Mouse (Mus musculus): ENCODE data around the gene Nckap5. TPM values are rescaled to one million over a fixed set of nuclear protein-coding genes. Genes with fewer than 3 reads are reported as not detected.

Nckap5 gene
- polyA plus RNA-seq, 1 experiment from 2014 or later = 2.7 TPM

DNA sequence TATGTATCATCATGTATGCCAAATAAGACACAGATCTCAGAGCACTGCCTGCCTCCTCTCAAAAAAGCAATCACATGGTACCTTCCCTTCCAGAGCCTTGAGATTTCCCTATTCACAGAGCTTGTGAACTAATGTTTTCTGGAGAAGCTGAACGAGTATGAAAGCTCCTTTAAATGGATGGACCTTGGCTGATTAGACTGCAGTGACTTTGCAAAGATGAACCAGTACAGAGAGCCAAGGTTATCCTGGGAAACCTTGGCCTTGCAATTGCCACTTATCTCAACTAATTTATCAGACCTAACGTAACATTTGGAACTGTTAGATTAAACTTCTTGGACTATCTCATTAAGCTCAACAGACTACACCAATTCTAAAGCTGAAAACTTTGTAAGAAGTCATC lies 296.6 kb downstream of the Nckap5 start:
- Histone ChIP-seq H3K36me3 (ENCODE audit: control insufficient read depth, insufficient read depth, low read length) (no peaks in the 10 kb centered on the region), H3K27me3 (ENCODE audit: control insufficient read depth, insufficient read depth, low read length) (no peaks in the 10 kb centered on the region), H3K9ac (ENCODE audit: low read length) (no peak overlapping the region), H3K9me3 (ENCODE audit: control insufficient read depth, low read length) (no peaks in the 10 kb centered on the region), H3K27ac (replicated peaks; ENCODE audit: low read depth, low read length) (no peak overlapping the region), H3K4me1 (ENCODE audit: control insufficient read depth, insufficient read depth, low read length) (no peaks in the 10 kb centered on the region), H3K4me2 (ENCODE audit: low read depth, severe bottlenecking) (no peak overlapping the region), H3K4me3 (ENCODE audit: low read depth, low read length) (no peak overlapping the region)
- WGBS = 73% methylated on average over 2 of the region's 2 CpGs
- no peak for ATAC-seq (ENCODE audit: insufficient number of reproducible peaks, low FRiP score, low TSS enrichment, low read depth)
- DNase-seq (ENCODE audit: low spot score) = no peak

DNA sequence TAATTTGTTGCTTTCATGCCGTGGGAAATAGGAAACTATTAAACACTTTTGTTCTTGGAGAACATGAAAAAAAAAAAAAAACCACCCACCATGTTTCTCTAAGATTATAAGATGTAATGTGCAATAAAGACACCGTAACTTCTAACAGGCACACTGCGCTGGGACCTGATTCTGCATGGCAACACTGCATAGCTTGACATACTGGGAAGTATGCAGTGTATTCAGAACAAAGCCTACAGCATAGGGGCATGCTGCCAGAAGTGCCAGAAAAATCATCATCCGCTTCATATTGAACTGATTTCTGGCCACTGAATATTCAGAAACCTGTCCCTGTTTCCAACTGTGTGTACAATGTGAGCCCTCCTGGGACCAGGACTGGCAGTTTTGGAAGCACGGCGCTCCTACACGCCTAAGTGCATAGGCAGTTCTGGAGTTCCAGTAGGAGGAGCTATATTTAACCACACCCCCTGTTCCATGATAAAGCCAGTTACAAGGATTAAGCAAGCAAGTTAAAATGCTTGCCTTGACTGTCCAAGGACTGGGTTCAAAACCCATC lies 302.5 kb downstream of the Nckap5 start:
- no peaks in the 10 kb centered on the region for H3K36me3 ChIP-seq (ENCODE audit: control insufficient read depth, insufficient read depth, low read length)
- H3K4me1 ChIP-seq (ENCODE audit: control insufficient read depth, insufficient read depth, low read length) = no peaks in the 10 kb centered on the region
- 92% methylated on average over 7 of the region's 7 CpGs for WGBS
- H3K9ac ChIP-seq (ENCODE audit: low read length) = no peak overlapping the region
- no peak for ATAC-seq (ENCODE audit: insufficient number of reproducible peaks, low FRiP score, low TSS enrichment, low read depth)
- no peak overlapping the region for H3K27ac ChIP-seq (replicated peaks; ENCODE audit: low read depth, low read length)
- no peak overlapping the region for H3K4me3 ChIP-seq (ENCODE audit: low read depth, low read length)
- no peaks in the 10 kb centered on the region for H3K27me3 ChIP-seq (ENCODE audit: control insufficient read depth, insufficient read depth, low read length)
- no peak overlapping the region for H3K4me2 ChIP-seq (ENCODE audit: low read depth, severe bottlenecking)
- no peak for DNase-seq (ENCODE audit: low spot score)
- H3K9me3 ChIP-seq (ENCODE audit: control insufficient read depth, low read length) = no peaks in the 10 kb centered on the region

- H3K4me2 ChIP-seq (ENCODE audit: low read depth, severe bottlenecking) = no peak overlapping the region
- no peak overlapping the region for H3K4me3 ChIP-seq (ENCODE audit: low read depth, low read length)
- ATAC-seq (ENCODE audit: insufficient number of reproducible peaks, low FRiP score, low TSS enrichment, low read depth) (no peak), DNase-seq (ENCODE audit: low spot score) (no peak)
- H3K27me3 ChIP-seq (ENCODE audit: control insufficient read depth, insufficient read depth, low read length) = no peaks in the 10 kb centered on the region
- H3K4me1 ChIP-seq (ENCODE audit: control insufficient read depth, insufficient read depth, low read length) = no peaks in the 10 kb centered on the region
- no peak overlapping the region for H3K9ac ChIP-seq (ENCODE audit: low read length)
- no peak overlapping the region for H3K27ac ChIP-seq (replicated peaks; ENCODE audit: low read depth, low read length)
- WGBS = 71% methylated on average over 3 of the region's 3 CpGs
- H3K9me3 ChIP-seq (ENCODE audit: control insufficient read depth, low read length) = no peaks in the 10 kb centered on the region
- no peaks in the 10 kb centered on the region for H3K36me3 ChIP-seq (ENCODE audit: control insufficient read depth, insufficient read depth, low read length)
These were observed 312.5 kb downstream of the Nckap5 start for GRCm38 (mm10) chr1:126518067-126518466.

DNA sequence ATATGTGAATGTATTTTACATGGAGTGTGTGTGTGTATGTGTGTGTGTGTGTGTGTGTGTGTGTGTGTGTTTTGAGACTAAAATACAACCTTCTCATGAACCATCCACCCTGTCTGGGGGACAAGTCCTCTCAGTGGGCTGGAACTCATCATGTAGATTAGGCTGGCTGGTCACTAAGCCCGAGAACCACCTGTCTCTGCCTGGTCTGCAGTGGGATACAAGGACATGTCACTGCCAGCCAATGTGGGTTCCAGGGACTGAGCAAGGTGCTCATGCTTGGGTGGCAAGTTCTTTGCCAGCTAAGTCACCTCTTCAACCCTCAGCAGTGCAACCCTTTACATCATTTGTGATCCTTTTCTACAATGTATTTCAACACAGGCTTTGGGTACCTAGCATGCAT lies 313.2 kb downstream of the Nckap5 start:
- no peaks in the 10 kb centered on the region for H3K9me3 ChIP-seq (ENCODE audit: control insufficient read depth, low read length)

DNA sequence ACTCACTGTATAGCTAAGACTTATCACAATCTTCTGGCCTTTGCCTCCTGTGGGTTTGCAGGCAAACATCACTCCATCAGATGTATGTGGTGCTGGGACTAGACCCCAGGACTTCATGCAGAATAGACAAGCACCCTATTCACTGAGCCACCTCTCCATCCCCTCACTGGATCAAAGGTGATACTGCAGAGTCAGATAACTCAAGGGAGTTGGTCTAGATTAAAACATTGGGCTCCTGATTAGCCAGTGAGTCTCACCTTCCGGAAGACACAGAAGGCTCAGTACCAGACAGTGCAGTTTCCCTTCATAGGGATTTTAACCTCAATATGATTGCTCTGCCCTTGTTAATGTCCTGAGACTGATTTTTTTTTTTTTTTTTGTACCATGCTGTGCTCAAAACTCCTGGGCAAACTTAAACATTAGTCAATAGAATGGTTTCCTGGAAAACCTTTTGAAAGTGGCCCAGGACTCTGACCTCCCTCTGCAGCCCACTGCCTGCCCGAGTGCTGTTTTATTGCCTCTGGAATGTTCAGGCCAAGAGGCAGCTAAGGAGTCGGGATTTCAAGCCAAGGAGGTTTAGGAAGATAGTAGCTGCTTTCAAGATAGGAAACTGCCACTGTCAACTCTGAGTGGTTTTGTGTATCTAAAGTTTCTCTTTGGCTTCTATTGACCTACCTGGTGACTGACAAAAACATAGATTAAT lies 315.4 kb downstream of the Nckap5 start:
- Histone ChIP-seq H3K36me3 (ENCODE audit: control insufficient read depth, insufficient read depth, low read length) (no peaks in the 10 kb centered on the region), H3K9me3 (ENCODE audit: control insufficient read depth, low read length) (no peaks in the 10 kb centered on the region), H3K4me2 (ENCODE audit: low read depth, severe bottlenecking) (no peak overlapping the region), H3K4me1 (ENCODE audit: control insufficient read depth, insufficient read depth, low read length) (peaks cover 9% of the 10 kb centered on the region), H3K27me3 (ENCODE audit: control insufficient read depth, insufficient read depth, low read length) (no peaks in the 10 kb centered on the region), H3K9ac (ENCODE audit: low read length) (no peak overlapping the region), H3K27ac (replicated peaks; ENCODE audit: low read depth, low read length) (no peak overlapping the region), H3K4me3 (ENCODE audit: low read depth, low read length) (no peak overlapping the region)
- no peak for DNase-seq (ENCODE audit: low spot score)
- WGBS = 33% methylated on average over 3 of the region's 3 CpGs
- ATAC-seq (ENCODE audit: insufficient number of reproducible peaks, low FRiP score, low TSS enrichment, low read depth) = no peak

More for the DNA sequence above, 313.2 kb downstream of the Nckap5 start:
- ATAC-seq (ENCODE audit: insufficient number of reproducible peaks, low FRiP score, low TSS enrichment, low read depth) (no peak), DNase-seq (ENCODE audit: low spot score) (no peak)
- Histone ChIP-seq H3K4me1 (ENCODE audit: control insufficient read depth, insufficient read depth, low read length) (no peaks in the 10 kb centered on the region), H3K27me3 (ENCODE audit: control insufficient read depth, insufficient read depth, low read length) (no peaks in the 10 kb centered on the region), H3K27ac (replicated peaks; ENCODE audit: low read depth, low read length) (no peak overlapping the region), H3K36me3 (ENCODE audit: control insufficient read depth, insufficient read depth, low read length) (no peaks in the 10 kb centered on the region), H3K4me2 (ENCODE audit: low read depth, severe bottlenecking) (no peak overlapping the region), H3K4me3 (ENCODE audit: low read depth, low read length) (no peak overlapping the region), H3K9ac (ENCODE audit: low read length) (no peak overlapping the region)
- 67% methylated on average over 1 of the region's 1 CpGs for WGBS

DNA sequence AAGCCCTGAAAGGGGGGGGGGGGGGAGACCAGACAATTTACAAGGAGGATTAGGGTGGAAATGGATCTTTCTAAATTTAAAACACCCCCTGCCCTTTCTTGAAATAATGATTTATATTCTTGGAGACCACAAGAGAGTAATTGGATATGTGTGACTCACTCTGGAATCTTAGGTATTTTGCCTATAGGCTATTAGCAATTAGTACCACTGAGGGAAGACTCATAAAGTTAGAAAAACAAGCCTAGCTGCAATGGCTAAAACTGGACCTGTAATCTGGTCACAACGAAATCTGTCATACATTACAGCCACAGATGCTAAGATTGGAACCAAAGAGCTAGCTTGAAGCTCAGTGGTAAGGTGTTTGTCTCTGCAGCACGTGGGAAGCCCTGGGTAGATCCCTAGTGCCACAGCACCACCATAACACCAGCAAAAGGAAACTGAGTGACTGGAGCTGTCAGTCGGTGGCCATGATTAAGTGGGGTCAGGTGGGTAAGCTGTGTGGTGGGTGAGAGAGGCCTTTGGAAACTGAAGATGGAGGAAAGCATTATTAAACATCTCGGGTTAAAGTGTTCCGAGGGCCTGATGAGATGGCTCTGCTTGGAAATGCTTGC lies 318.7 kb downstream of the Nckap5 start:
- Histone ChIP-seq H3K9me3 (ENCODE audit: control insufficient read depth, low read length) (no peaks in the 10 kb centered on the region), H3K4me1 (ENCODE audit: control insufficient read depth, insufficient read depth, low read length) (peaks cover 9% of the 10 kb centered on the region), H3K27me3 (ENCODE audit: control insufficient read depth, insufficient read depth, low read length) (no peaks in the 10 kb centered on the region), H3K4me3 (ENCODE audit: low read depth, low read length) (no peak overlapping the region), H3K36me3 (ENCODE audit: control insufficient read depth, insufficient read depth, low read length) (no peaks in the 10 kb centered on the region), H3K9ac (ENCODE audit: low read length) (no peak overlapping the region), H3K4me2 (ENCODE audit: low read depth, severe bottlenecking) (no peak overlapping the region), H3K27ac (replicated peaks; ENCODE audit: low read depth, low read length) (0 out of 2 replicates have a peak overlapping the region, but pooled peaks have one; percentile 30)
- WGBS = 13% methylated on average over 5 of the region's 5 CpGs
- DNase-seq (ENCODE audit: low spot score) (peak; percentile 51), ATAC-seq (ENCODE audit: insufficient number of reproducible peaks, low FRiP score, low TSS enrichment, low read depth) (peak; percentile 79; the same call in 1 of the 2 replicates)

DNA sequence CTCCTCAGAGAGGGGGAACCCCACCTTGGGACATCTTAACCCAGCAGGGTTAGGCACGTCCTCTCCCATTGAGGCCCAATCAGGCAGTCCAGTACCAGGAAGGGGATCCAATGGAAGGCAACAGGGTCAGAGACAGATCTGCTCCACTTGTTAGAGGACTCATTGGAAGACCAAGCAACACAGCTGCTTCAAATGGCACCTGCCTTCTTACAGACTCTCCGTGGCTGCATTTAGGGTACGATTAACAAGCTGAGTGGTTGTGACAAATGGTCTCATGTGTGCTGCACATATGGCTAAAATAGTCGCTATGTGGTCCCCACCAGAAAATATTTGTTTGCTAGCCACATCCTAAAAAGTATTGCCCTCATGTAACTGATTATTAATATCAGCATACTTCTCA lies 325.9 kb downstream of the Nckap5 start:
- no peaks in the 10 kb centered on the region for H3K4me1 ChIP-seq (ENCODE audit: control insufficient read depth, insufficient read depth, low read length)
- ATAC-seq (ENCODE audit: insufficient number of reproducible peaks, low FRiP score, low TSS enrichment, low read depth) = no peak
- WGBS = 79% methylated on average over 4 of the region's 4 CpGs

DNA sequence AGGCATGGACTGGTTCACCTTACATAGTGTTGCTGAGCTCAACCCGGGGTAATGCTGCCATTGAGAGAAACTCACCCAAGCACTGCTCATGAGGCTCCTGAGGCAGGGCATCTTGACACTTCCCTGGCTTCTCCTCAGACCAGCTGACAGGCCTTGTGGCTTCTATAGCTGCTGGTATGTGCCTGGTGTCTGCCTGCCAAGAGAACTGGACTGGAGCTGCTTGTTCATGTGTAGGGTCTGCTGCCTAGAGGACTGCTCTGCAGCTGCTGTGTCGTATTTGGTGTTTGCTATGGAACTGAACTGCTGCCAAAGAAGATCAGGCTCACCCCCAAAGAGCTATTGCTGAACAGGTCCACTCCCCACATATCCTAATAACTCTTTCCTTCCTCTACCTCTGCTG lies 327.9 kb downstream of the Nckap5 start:
- Histone ChIP-seq H3K27me3 (ENCODE audit: control insufficient read depth, insufficient read depth, low read length) (no peaks in the 10 kb centered on the region), H3K4me3 (ENCODE audit: low read depth, low read length) (no peak overlapping the region), H3K4me2 (ENCODE audit: low read depth, severe bottlenecking) (no peak overlapping the region), H3K9me3 (ENCODE audit: control insufficient read depth, low read length) (no peaks in the 10 kb centered on the region), H3K9ac (ENCODE audit: low read length) (no peak overlapping the region), H3K4me1 (ENCODE audit: control insufficient read depth, insufficient read depth, low read length) (no peaks in the 10 kb centered on the region), H3K36me3 (ENCODE audit: control insufficient read depth, insufficient read depth, low read length) (no peaks in the 10 kb centered on the region), H3K27ac (replicated peaks; ENCODE audit: low read depth, low read length) (no peak overlapping the region)
- DNase-seq (ENCODE audit: low spot score) (no peak), ATAC-seq (ENCODE audit: insufficient number of reproducible peaks, low FRiP score, low TSS enrichment, low read depth) (no peak)
- WGBS = 81% methylated on average over 2 of the region's 2 CpGs

More for the DNA sequence above, 325.9 kb downstream of the Nckap5 start:
- H3K9me3 ChIP-seq (ENCODE audit: control insufficient read depth, low read length) = no peaks in the 10 kb centered on the region
- no peak for DNase-seq (ENCODE audit: low spot score)
- no peak overlapping the region for H3K4me2 ChIP-seq (ENCODE audit: low read depth, severe bottlenecking)
- no peak overlapping the region for H3K27ac ChIP-seq (replicated peaks; ENCODE audit: low read depth, low read length)
- no peaks in the 10 kb centered on the region for H3K36me3 ChIP-seq (ENCODE audit: control insufficient read depth, insufficient read depth, low read length)
- no peak overlapping the region for H3K4me3 ChIP-seq (ENCODE audit: low read depth, low read length)
- H3K9ac ChIP-seq (ENCODE audit: low read length) = no peak overlapping the region
- no peaks in the 10 kb centered on the region for H3K27me3 ChIP-seq (ENCODE audit: control insufficient read depth, insufficient read depth, low read length)

Measured in limb, embryonic 11.5 days (tissue).